Mouse (Mus musculus) small intestine, adult 2 months (tissue): ENCODE results near the gene Crybb1.

ENCODE experiments used
- CTCF ChIP-seq: fragments of 200-500 bp; IDR thresholded peaks from 2 replicates; pipeline ENCODE4 v1.5.1; 2012; ENCODE audit warnings: low read depth, mild to moderate bottlenecking, control low read depth, inconsistent platforms, low read length, moderate library complexity, mixed read lengths; ENCODE audit not compliant: insufficient replicate concordance, insufficient read length; ENCODE audit errors: extremely low read depth
- POLR2A ChIP-seq: fragments of 200-500 bp; IDR thresholded peaks from 2 replicates; pipeline ENCODE4 v1.6.1; 2012; ENCODE audit warnings: low read depth, mild to moderate bottlenecking, control low read depth, inconsistent platforms, low read length, moderate library complexity

DNA sequence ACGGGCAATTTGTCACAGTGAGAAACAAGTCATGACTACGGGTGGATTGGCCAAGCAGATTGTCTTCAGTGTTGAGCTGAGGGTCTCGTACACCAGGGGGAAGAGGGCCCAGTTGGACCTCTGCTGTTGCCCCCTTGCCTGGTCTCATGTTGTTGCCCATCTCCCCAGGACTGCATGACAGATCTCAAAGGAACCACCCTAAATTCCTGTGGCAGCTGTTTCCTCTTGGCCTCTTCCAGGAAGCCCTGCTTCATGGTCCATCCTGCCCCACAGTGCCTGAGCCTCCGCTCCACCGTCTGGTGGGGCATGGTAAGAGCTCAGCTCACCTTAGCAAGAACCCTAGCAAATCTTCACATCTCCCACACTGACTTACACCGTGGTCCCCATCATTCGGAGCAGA is 43.7 kb upstream of the Crybb1 start:
- TF ChIP-seq POLR2A (no peak), CTCF (no peak)
